16 mouse cellular contexts compared by ENCODE assay signal in the genomic region with DNA sequence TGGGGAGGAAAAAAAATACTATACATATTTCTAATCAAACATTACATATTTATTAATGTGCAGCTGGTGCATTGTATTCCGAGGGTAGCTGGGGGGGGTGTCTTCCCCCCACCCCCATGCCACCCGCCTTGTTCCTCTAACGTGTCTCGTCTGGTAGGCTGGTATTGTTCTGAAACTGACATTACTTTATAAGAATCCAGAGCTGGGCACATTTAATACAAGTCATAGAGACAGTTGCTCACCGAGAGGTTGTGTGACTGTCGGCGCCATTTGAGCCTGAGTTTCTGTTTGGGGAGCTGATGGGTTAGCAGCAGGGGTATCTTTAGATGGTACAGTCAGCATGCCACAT.
DNase-seq lines count a peak whose midpoint lies in the region; ATAC-seq and TF ChIP-seq lines count a peak whose summit lies in the region.
"Had no signal": no experiment of that assay in that cellular context is flagged by ENCODE, and none has a peak within 500 bp of the region (broad histone marks: within the 10 kb centered on the region; RNA-seq: fewer than 3 reads in every experiment).

No protein-coding gene starts in this region.

- no peak for DNase-seq in layer of hippocampus, adult 2 months (ENCODE audit: low spot score in 2 of 2)
- no peak for DNase-seq in layer of hippocampus, postnatal 14 days (ENCODE audit: low spot score in 2 of 2)
- no peak for DNase-seq in forebrain, postnatal 0 days
- DNase-seq in midbrain, embryonic 14.5 days = peak; percentile 21
- DNase-seq in kidney, postnatal 14 days = no peak
- DNase-seq in thymus, postnatal 4 days = no peak
- DNase-seq: adrenal gland, postnatal 25 days; gastrocnemius, postnatal 25 days; heart, postnatal 10 days; lung, postnatal 10 days; right cerebral cortex, postnatal 14 days had no signal

- no peak for TF ChIP-seq CTCF in layer of hippocampus, adult 2 months (conservative IDR thresholded peaks at IDR 0.05)
- TF ChIP-seq CTCF in forebrain, postnatal 0 days (IDR thresholded peaks at IDR 0.05; ENCODE audit: low read depth) = no peak

- H3K4me2 ChIP-seq in embryonic facial prominence, embryonic 15.5 days (replicated peaks) = peak overlapping the region; percentile 34
- H3K4me2 ChIP-seq in forebrain, postnatal 0 days (ENCODE audit: low read depth) = peak overlapping the region; percentile 15
- peak overlapping the region; percentile 35 for H3K4me2 ChIP-seq in midbrain, embryonic 14.5 days (ENCODE audit: low read length)

- WGBS in embryonic facial prominence, embryonic 15.5 days = 55% methylated on average over 7 of the region's 7 CpGs
- WGBS in forebrain, postnatal 0 days = 39% methylated on average over 7 of the region's 7 CpGs
- WGBS in midbrain, embryonic 14.5 days = 27% methylated on average over 7 of the region's 7 CpGs

- H3K27ac ChIP-seq in layer of hippocampus, adult 2 months = peak overlapping the region; percentile 53; the same call in 1 of the 2 replicates
- peak overlapping the region; percentile 63 for H3K27ac ChIP-seq in embryonic facial prominence, embryonic 15.5 days (replicated peaks)
- no peak overlapping the region for H3K27ac ChIP-seq in forebrain, postnatal 0 days (ENCODE audit: low read depth, low read length)
- H3K27ac ChIP-seq in midbrain, embryonic 14.5 days (replicated peaks; ENCODE audit: low read depth, low read length) = 0 out of 2 replicates have a peak overlapping the region, but pooled peaks have one; percentile 5
- H3K27ac ChIP-seq: heart, embryonic 10.5 days; kidney, embryonic 15.5 days had no signal

- no peak overlapping the region for H3K9ac ChIP-seq in embryonic facial prominence, embryonic 15.5 days
- H3K9ac ChIP-seq in forebrain, postnatal 0 days = no peak overlapping the region
- H3K9ac ChIP-seq in midbrain, embryonic 14.5 days (replicated peaks; ENCODE audit: low read length) = no peak overlapping the region; the same call in 1 of the 2 replicates
- H3K9ac ChIP-seq: kidney, embryonic 15.5 days had no signal

- H3K27me3 ChIP-seq in embryonic facial prominence, embryonic 15.5 days = no peaks in the 10 kb centered on the region
- H3K27me3 ChIP-seq in forebrain, postnatal 0 days (ENCODE audit: insufficient read depth, low read length) = no peaks in the 10 kb centered on the region
- H3K27me3 ChIP-seq in midbrain, embryonic 14.5 days (ENCODE audit: control insufficient read depth, insufficient read depth, low read length) = no peaks in the 10 kb centered on the region
- H3K27me3 ChIP-seq: kidney, embryonic 15.5 days had no signal

- peaks cover 7% of the 10 kb centered on the region; the same call in 1 of the 2 replicates for H3K4me1 ChIP-seq in embryonic facial prominence, embryonic 15.5 days
- peaks cover 4% of the 10 kb centered on the region; the same call in 1 of the 2 replicates for H3K4me1 ChIP-seq in forebrain, postnatal 0 days (ENCODE audit: insufficient read depth)
- H3K4me1 ChIP-seq in midbrain, embryonic 14.5 days (ENCODE audit: control insufficient read depth, insufficient read depth, low read length) = peaks cover 19% of the 10 kb centered on the region

- no peak for ATAC-seq in embryonic facial prominence, embryonic 15.5 days (ENCODE audit: insufficient number of reproducible peaks, low FRiP score, low TSS enrichment, low read depth)
- peak; percentile 75 for ATAC-seq in forebrain, postnatal 0 days
- no peak for ATAC-seq in midbrain, embryonic 14.5 days (ENCODE audit: low FRiP score, low TSS enrichment)
- ATAC-seq in activated CD4-positive, CD25-positive, alpha-beta regulatory T cell, adult 4 months = no peak
- ATAC-seq: Patski had no signal

- H3K36me3 ChIP-seq in embryonic facial prominence, embryonic 15.5 days = no peaks in the 10 kb centered on the region
- no peaks in the 10 kb centered on the region for H3K36me3 ChIP-seq in forebrain, postnatal 0 days (ENCODE audit: insufficient read depth)
- H3K36me3 ChIP-seq in midbrain, embryonic 14.5 days (ENCODE audit: control insufficient read depth, insufficient read depth, low read length) = no peaks in the 10 kb centered on the region
- H3K36me3 ChIP-seq: heart, embryonic 10.5 days; kidney, embryonic 15.5 days had no signal

- no peak overlapping the region for H3K4me3 ChIP-seq in layer of hippocampus, adult 2 months
- no peak overlapping the region; the same call in 1 of the 2 replicates for H3K4me3 ChIP-seq in embryonic facial prominence, embryonic 15.5 days (replicated peaks)
- no peak overlapping the region for H3K4me3 ChIP-seq in forebrain, postnatal 0 days (ENCODE audit: low read depth, low read length)
- no peak overlapping the region for H3K4me3 ChIP-seq in midbrain, embryonic 14.5 days (replicated peaks; ENCODE audit: low read depth, low read length)
- H3K4me3 ChIP-seq: heart, embryonic 10.5 days; kidney, embryonic 15.5 days had no signal

- H3K9me3 ChIP-seq in embryonic facial prominence, embryonic 15.5 days (replicated peaks) = 0 out of 2 replicates have a peak, but pooled peaks cover 6% of the 10 kb centered on the region
- no peaks in the 10 kb centered on the region for H3K9me3 ChIP-seq in forebrain, postnatal 0 days (ENCODE audit: low read length)
- H3K9me3 ChIP-seq in midbrain, embryonic 14.5 days (ENCODE audit: control insufficient read depth, low read length) = no peaks in the 10 kb centered on the region
- H3K9me3 ChIP-seq: heart, embryonic 10.5 days; kidney, embryonic 15.5 days had no signal
